Mouse (Mus musculus) small intestine, adult 2 months (tissue): Measurements from ENCODE around the gene Tenm3. TPM values are rescaled to one million over a fixed set of nuclear protein-coding genes. Genes with fewer than 3 reads are reported as not detected.

Experiments
- H3K27ac ChIP-seq: fragments of 200-500 bp; 2 replicates; pipeline ENCODE4 v1.5.1; 2012; ENCODE audit warnings: low read depth, low read length, control low read depth, inconsistent platforms; ENCODE audit not compliant: insufficient read depth
- H3K27me3 ChIP-seq: fragments of 200-500 bp; 2 replicates; pipeline ENCODE4 v1.6.1; 2012; ENCODE audit warnings: mild to moderate bottlenecking, moderate library complexity, low read length, inconsistent platforms; ENCODE audit not compliant: control insufficient read depth, insufficient read depth
- H3K36me3 ChIP-seq: fragments of 200-500 bp; 2 replicates; pipeline ENCODE4 v1.6.1; 2012; ENCODE audit warnings: mild to moderate bottlenecking, low read length, control low read depth, inconsistent platforms; ENCODE audit not compliant: control insufficient read depth, insufficient read depth
- H3K4me1 ChIP-seq: fragments of 200-500 bp; 2 replicates; pipeline ENCODE4 v1.6.1; 2012; ENCODE audit warnings: low read length, inconsistent platforms, mixed read lengths; ENCODE audit not compliant: control insufficient read depth, insufficient read depth, insufficient read length
- H3K4me3 ChIP-seq: fragments of 200-500 bp; 2 replicates; pipeline ENCODE4 v1.5.1; 2012; ENCODE audit warnings: low read depth, mild to moderate bottlenecking, control low read depth, inconsistent platforms, low read length, moderate library complexity
- CTCF ChIP-seq: fragments of 200-500 bp; IDR thresholded peaks from 2 replicates; pipeline ENCODE4 v1.5.1; 2012; ENCODE audit warnings: low read depth, mild to moderate bottlenecking, control low read depth, inconsistent platforms, low read length, moderate library complexity, mixed read lengths; ENCODE audit not compliant: insufficient replicate concordance, insufficient read length; ENCODE audit errors: extremely low read depth
- POLR2A ChIP-seq: fragments of 200-500 bp; IDR thresholded peaks from 2 replicates; pipeline ENCODE4 v1.6.1; 2012; ENCODE audit warnings: low read depth, mild to moderate bottlenecking, control low read depth, inconsistent platforms, low read length, moderate library complexity
- WGBS: fragments of 180-500 bp; shearing (Covaris S2); methylation state at CpG from one replicate; pipeline ENCODE4 v1.1.7; 2018; 5-methylcytosine and 5-hydroxymethylcytosine counted together
- polyA plus RNA-seq: library from polyadenylated mRNA; depleted of rRNA; stranded (reverse); fragments of >200 nt; gene quantifications from 2 replicates; pipeline ENCODE4 v1.2.3, GENCODE M21; 2012

Tenm3 gene
- polyA plus RNA-seq, 1 experiment, result 1.6 TPM

DNA sequence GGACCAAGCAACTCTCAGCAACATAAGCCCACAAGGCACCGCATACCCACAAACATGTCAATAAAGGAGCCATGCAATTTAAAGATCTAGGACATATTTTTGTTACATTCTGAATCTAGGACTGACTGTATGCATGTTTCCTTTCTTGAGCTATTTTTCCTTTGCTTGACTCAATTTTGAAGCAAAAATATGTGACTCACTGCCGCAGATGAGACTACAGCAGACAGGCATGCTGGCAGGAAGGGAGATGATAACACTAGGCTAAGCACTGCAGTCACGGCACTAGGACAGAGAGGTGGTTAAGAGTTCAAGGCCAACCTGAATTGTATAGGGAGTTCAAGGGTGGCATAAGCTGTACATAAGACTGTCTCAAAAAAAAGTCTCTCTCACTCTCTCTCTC, 79.7 kb downstream of the Tenm3 start:
- no peaks in the 10 kb centered on the region for H3K36me3 ChIP-seq
- TF ChIP-seq CTCF (no peak), POLR2A (no peak)
- H3K27ac ChIP-seq, result no peak overlapping the region
- H3K27me3 ChIP-seq, result no peaks in the 10 kb centered on the region
- no peak overlapping the region for H3K4me3 ChIP-seq
- 66% methylated on average over 3 of the region's 3 CpGs for WGBS
- no peaks in the 10 kb centered on the region for H3K4me1 ChIP-seq

DNA sequence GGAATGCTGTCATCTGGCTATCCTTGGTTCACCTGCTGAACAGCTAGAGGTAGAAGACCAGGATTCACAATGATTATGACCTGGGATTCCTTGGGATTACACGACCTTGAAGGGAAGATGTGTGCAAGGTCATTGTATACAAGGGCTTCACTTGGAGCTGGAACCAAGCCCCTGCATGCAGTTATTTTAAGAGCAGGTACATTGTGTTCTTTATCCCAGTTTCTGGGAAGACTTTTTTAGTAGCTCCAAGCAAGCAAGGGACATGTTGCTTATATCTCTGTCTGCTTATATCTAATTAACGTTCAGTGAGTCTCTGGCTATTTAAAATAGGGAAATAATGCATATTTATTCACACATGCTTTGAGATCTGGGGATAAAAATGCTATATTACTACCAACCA, 86.9 kb downstream of the Tenm3 start:
- no peaks in the 10 kb centered on the region for H3K36me3 ChIP-seq
- no peak overlapping the region for H3K27ac ChIP-seq
- WGBS, result 71% methylated on average over 2 of the region's 2 CpGs
- no peaks in the 10 kb centered on the region for H3K27me3 ChIP-seq
- no peak for TF ChIP-seq CTCF
- TF ChIP-seq POLR2A, result no peak
- no peak overlapping the region for H3K4me3 ChIP-seq
- no peaks in the 10 kb centered on the region for H3K4me1 ChIP-seq

DNA sequence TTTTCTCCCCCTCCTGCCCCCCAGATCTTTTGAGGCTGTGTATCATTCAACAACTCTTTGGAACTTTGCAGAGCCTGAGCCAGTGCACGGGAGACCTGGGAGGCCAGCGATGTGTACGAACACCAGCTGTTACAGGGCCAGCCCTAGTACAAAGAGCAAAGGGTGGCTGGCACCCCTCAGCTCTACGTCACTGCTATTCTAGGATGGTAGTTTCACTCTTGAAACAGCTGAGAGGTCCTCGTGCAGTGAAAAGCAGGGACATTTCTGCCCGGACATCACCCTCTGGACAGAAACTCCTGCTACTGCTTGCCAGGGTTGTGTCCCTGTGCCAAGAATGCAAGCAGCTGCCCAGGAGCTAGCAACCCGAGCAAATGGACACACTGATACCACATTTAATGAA, 88.3 kb downstream of the Tenm3 start:
- no peak for TF ChIP-seq CTCF
- TF ChIP-seq POLR2A, result no peak
- no peaks in the 10 kb centered on the region for H3K4me1 ChIP-seq
- H3K4me3 ChIP-seq, result no peak overlapping the region
- H3K27me3 ChIP-seq, result no peaks in the 10 kb centered on the region; the same call in 1 of the 2 replicates
- 21% methylated on average over 7 of the region's 7 CpGs for WGBS
- H3K36me3 ChIP-seq, result no peaks in the 10 kb centered on the region
- H3K27ac ChIP-seq, result no peak overlapping the region

DNA sequence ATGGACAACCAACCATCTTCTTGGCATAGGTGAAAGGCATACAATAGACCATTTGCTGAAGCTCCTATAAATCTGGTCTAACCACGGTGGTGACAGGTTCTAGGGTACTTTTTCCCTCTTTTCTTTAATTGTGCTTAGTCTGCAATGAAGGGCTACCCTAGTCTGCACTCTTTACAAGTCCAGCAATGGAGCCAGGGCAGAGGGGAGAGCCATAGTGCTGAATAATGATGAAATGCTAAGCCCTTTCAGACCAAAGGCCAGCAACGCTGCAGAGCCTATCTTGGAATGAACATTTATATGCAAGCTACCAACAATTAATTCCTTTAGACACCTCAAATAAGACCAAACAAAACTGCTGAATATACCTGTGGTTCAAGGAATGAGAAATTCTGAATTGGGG, 88.8 kb downstream of the Tenm3 start:
- no peaks in the 10 kb centered on the region for H3K4me1 ChIP-seq
- WGBS, result 81% methylated on average over 2 of the region's 2 CpGs
- H3K4me3 ChIP-seq, result no peak overlapping the region
- no peaks in the 10 kb centered on the region; the same call in 1 of the 2 replicates for H3K27me3 ChIP-seq
- H3K27ac ChIP-seq, result no peak overlapping the region
- H3K36me3 ChIP-seq, result no peaks in the 10 kb centered on the region
- TF ChIP-seq POLR2A (no peak), CTCF (no peak)

DNA sequence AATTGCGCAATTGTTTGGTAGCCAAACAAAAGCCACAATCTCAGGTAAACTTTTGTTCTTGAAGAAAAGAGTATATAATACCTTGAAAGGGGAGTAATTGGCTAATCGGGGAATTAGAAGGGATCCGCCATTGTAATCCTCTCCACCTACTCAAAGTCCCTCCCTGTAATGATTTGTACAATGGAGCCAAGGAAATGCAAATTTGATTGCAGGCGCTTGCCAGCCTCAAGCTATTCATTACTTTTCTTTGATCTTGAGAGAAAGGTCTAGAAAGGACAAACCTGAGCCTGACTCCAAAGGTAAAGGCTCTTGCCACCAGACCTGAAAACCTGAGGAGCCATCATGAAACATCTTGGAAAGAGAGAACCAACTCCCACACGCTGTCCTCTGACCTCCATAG, 91.8 kb downstream of the Tenm3 start:
- H3K27ac ChIP-seq, result no peak overlapping the region
- H3K36me3 ChIP-seq, result no peaks in the 10 kb centered on the region
- no peak overlapping the region for H3K4me3 ChIP-seq
- no peak for TF ChIP-seq POLR2A
- TF ChIP-seq CTCF, result no peak
- H3K4me1 ChIP-seq, result no peaks in the 10 kb centered on the region
- H3K27me3 ChIP-seq, result no peaks in the 10 kb centered on the region; the same call in 1 of the 2 replicates
- WGBS, result 92% methylated on average over 5 of the region's 5 CpGs

DNA sequence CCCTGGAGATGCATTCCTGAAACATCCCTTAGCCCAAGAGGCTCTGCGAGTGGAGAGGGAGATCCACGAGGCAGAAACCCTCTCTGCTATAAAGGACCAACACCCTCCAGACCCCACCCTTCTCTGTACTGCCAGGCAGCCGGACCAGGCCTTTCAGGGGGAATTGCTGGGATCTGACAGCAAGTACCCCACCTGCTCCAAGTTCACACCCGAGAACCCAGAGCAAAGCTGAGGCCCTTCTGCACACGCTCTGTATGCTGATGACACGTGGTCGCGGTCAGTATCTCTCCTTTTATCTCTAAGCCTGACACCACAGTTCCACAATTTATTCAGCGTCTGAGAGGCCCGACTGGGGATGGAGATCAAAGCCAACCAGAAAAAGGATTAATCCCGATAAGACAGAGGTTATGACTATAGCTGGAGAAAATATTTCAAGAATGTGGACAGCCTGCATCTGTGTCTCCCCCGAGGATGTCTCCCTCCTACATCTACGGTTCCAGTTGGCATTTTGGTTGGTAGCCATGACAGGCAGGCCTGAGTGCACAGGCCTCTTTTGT, 95.2 kb downstream of the Tenm3 start:
- no peak overlapping the region for H3K4me3 ChIP-seq
- no peaks in the 10 kb centered on the region for H3K36me3 ChIP-seq
- no peak overlapping the region for H3K27ac ChIP-seq
- no peaks in the 10 kb centered on the region for H3K4me1 ChIP-seq
- WGBS, result 36% methylated on average over 13 of the region's 13 CpGs
- no peak for TF ChIP-seq POLR2A
- no peak for TF ChIP-seq CTCF
- no peaks in the 10 kb centered on the region; the same call in 1 of the 2 replicates for H3K27me3 ChIP-seq

DNA sequence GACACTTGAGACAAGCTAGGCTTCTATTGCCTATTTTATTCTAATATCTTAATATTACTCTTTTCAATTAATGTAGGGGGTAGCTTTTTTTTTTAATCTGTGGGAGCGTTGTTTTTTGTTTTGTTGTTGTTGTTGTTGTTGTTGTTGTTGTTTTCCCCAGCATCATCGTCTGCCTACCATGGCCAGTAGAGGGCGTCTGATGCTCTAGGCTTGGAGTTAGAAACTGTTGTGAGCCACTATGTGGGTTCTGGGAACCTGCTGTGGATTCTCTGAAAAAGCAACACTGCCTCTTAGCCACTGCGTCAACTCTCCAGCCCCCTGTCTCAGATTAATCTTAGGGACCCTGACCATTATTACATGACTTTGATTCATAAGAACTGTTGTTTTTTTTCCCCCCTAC, 99.8 kb downstream of the Tenm3 start:
- Histone ChIP-seq H3K4me1 (no peaks in the 10 kb centered on the region), H3K4me3 (no peak overlapping the region), H3K36me3 (no peaks in the 10 kb centered on the region), H3K27ac (no peak overlapping the region), H3K27me3 (no peaks in the 10 kb centered on the region)
- WGBS, result 87% methylated on average over 4 of the region's 4 CpGs
- TF ChIP-seq CTCF (0 out of 2 replicates have a peak, but pooled peaks have one; percentile 19), POLR2A (no peak)
